11 mouse cellular contexts compared by ENCODE assay signal in the genomic region with DNA sequence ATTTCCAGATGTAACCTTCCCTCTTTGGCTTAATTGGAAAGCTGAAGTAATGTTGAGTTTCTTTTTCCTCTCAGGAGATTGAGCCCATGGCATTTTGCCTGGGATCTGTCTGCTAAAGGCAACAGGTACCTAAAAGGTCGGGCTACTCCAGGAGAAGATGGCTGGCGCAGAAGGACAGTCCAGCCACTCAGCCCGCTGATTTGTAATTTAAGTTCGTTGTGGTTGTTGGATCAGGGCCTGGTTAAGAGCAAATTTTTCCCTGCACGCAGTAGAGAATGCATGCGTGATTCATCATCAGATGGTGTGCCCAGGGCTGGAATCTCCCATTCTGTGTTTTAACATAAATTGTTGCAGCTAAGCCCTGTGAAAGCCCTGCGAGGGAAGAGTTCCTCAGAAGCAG. TPM values are rescaled to one million over a fixed set of nuclear protein-coding genes. Genes with fewer than 3 reads are reported as not detected.
DNase-seq lines count a peak whose midpoint lies in the region; ATAC-seq and TF ChIP-seq lines count a peak whose summit lies in the region.
"Had no signal": no experiment of that assay in that cellular context is flagged by ENCODE, and none has a peak within 500 bp of the region (broad histone marks: within the 10 kb centered on the region; RNA-seq: fewer than 3 reads in every experiment).

No protein-coding gene starts in this region.

- no peak overlapping the region for H3K4me3 ChIP-seq in C2C12 (ENCODE audit: insufficient read depth, poor library complexity, severe bottlenecking)
- no peak overlapping the region for H3K4me3 ChIP-seq in intestine, embryonic 16.5 days (ENCODE audit: low read length)

- no peak for TF ChIP-seq CTCF in C2C12 (IDR thresholded peaks at IDR 0.05; ENCODE audit: control insufficient read depth, insufficient read depth, insufficient read length)

- WGBS in intestine, embryonic 16.5 days: 68% methylated on average over 7 of the region's 7 CpGs

- H3ac ChIP-seq in C2C12 (ENCODE audit: control insufficient read depth, insufficient read length, low read depth): no peak overlapping the region

- peaks cover 33% of the 10 kb centered on the region for H3K79me3 ChIP-seq in C2C12 (ENCODE audit: low read depth)

- peak overlapping the region; percentile 86 for H3K27ac ChIP-seq in intestine, embryonic 16.5 days (ENCODE audit: low read length)

- no peaks in the 10 kb centered on the region for H3K36me3 ChIP-seq in C2C12 (ENCODE audit: control insufficient read depth, insufficient read depth)
- H3K36me3 ChIP-seq in intestine, embryonic 16.5 days (ENCODE audit: control insufficient read depth, insufficient read depth, low read length): no peaks in the 10 kb centered on the region

- H3K27me3 ChIP-seq in C2C12 (ENCODE audit: control insufficient read depth, insufficient read depth, insufficient read length): no peaks in the 10 kb centered on the region
- H3K27me3 ChIP-seq in intestine, embryonic 16.5 days (replicated peaks; ENCODE audit: control insufficient read depth, insufficient read depth, low read length): no peaks in the 10 kb centered on the region

- no peaks in the 10 kb centered on the region for H3K9me3 ChIP-seq in intestine, embryonic 16.5 days (ENCODE audit: control insufficient read depth, low read length)

- H3K9ac ChIP-seq in intestine, embryonic 16.5 days (ENCODE audit: low read depth, low read length): peak overlapping the region; percentile 38; the same call in 1 of the 2 replicates
- H3K9ac ChIP-seq: forebrain, postnatal 0 days had no signal

- H3K4me2 ChIP-seq in intestine, embryonic 16.5 days (ENCODE audit: low read depth, low read length): no peak overlapping the region
- H3K4me2 ChIP-seq: midbrain, embryonic 11.5 days had no signal

- peak; percentile 70 for DNase-seq in adrenal gland, adult 2 months
- DNase-seq in adrenal gland, adult 8-10 months: no peak
- DNase-seq in layer of hippocampus, adult 18-20 months (ENCODE audit: low spot score in 2 of 2): peak; percentile 56 to 62
- DNase-seq in layer of hippocampus, postnatal 10 days (ENCODE audit: low spot score in 2 of 2): no peak
- no peak for DNase-seq in spleen, postnatal 10 days (ENCODE audit: low spot score in 2 of 2)
- no peak for DNase-seq in ovary, postnatal 10 days (ENCODE audit: low spot score)
- DNase-seq: forebrain, postnatal 0 days; lung, adult 18-20 months had no signal

- no peak for ATAC-seq in intestine, embryonic 16.5 days
- ATAC-seq: forebrain, postnatal 0 days had no signal

- peaks cover 74% of the 10 kb centered on the region for H3K79me2 ChIP-seq in C2C12 (ENCODE audit: control insufficient read depth, insufficient read depth)

- H3K4me1 ChIP-seq in intestine, embryonic 16.5 days (ENCODE audit: control insufficient read depth, insufficient read depth, low read length): peaks cover 27% of the 10 kb centered on the region

TF ChIP-seq in C2C12, 6 proteins besides CTCF, POLR2A, EP300 and RAD21:
- TF ChIP-seq MAX (IDR thresholded peaks at IDR 0.05): peak; percentile 39
- peak; percentile 11 for TF ChIP-seq FOSL1 (IDR thresholded peaks at IDR 0.05; ENCODE audit: insufficient read depth, low read length, poor library complexity, severe bottlenecking)
- TF ChIP-seq MYOD1 (IDR thresholded peaks at IDR 0.05; ENCODE audit: control insufficient read depth, insufficient read length, low read depth): no peak
- TF ChIP-seq CEBPB (IDR thresholded peaks at IDR 0.05; ENCODE audit: low read depth): no peak

RNA-seq across cellular contexts. Expression of gene Pptc7, which starts 19.8 kb away (rescaled TPM):
- total RNA-seq in adrenal gland, adult 2 months (2021): 10 to 100 TPM; 52.0 to 63.4 TPM
- polyA plus RNA-seq in adrenal gland, adult 2 months (2012; rRNA removed): 46.3 and 57.5 TPM in 2 replicates
- 10 to 100 TPM; 65.9 to 69.7 (median 68.8) TPM for total RNA-seq in adrenal gland, adult 8-10 months (2022)
- total RNA-seq in layer of hippocampus, adult 18-20 months (2021): 10 to 100 TPM; 44.9 to 47.9 TPM
- 10 to 100 TPM; 26.1 to 27.3 TPM for total RNA-seq in layer of hippocampus, postnatal 10 days (2021)
- 6.3 TPM for polyA plus RNA-seq in C2C12 (2012; fragmentation: generic; extraction: Trizol)
- polyA plus RNA-seq in intestine, embryonic 16.5 days (2015; fragmentation: Nextera tagmentation; extraction: Ambion mirVana): 6.8 and 9.9 TPM in 2 replicates

RNA-seq across cellular contexts. Expression of gene Tctn1, which starts 39.7 kb away (rescaled TPM):
- 10 to 100 TPM; 11.4 to 14.2 TPM for total RNA-seq in adrenal gland, adult 2 months (2021)
- polyA plus RNA-seq in adrenal gland, adult 2 months (2012; rRNA removed): 47.0 and 58.3 TPM in 2 replicates
- 10 to 100 TPM; 14.8 to 34.9 (median 23.1) TPM for total RNA-seq in adrenal gland, adult 8-10 months (2022)
- total RNA-seq in layer of hippocampus, adult 18-20 months (2021): 10 to 100 TPM; 10.9 to 12.0 TPM
- 10 to 100 TPM; 15.0 to 17.3 TPM for total RNA-seq in layer of hippocampus, postnatal 10 days (2021)
- polyA plus RNA-seq in C2C12 (2012; fragmentation: generic; extraction: Trizol): 2.6 TPM
- polyA plus RNA-seq in intestine, embryonic 16.5 days (2015; fragmentation: Nextera tagmentation; extraction: Ambion mirVana): 3.2 and 3.5 TPM in 2 replicates

RNA-seq across cellular contexts. Expression of gene Rad9b, which starts 50.1 kb away (rescaled TPM):
- 1 to 10 TPM; 1.9 to 2.8 TPM for total RNA-seq in adrenal gland, adult 2 months (2021)
- polyA plus RNA-seq in adrenal gland, adult 2 months (2012; rRNA removed): 2.3 and 2.4 TPM in 2 replicates
- total RNA-seq in adrenal gland, adult 8-10 months (2022): 1 to 10 TPM; 2.4 to 5.4 (median 4.5) TPM
- total RNA-seq in layer of hippocampus, adult 18-20 months (2021): 1 to 10 TPM; 3.7 to 3.9 TPM
- total RNA-seq in layer of hippocampus, postnatal 10 days (2021): 1 to 10 TPM; 5.1 to 5.4 TPM
- 0.73 TPM for polyA plus RNA-seq in C2C12 (2012; fragmentation: generic; extraction: Trizol)
- polyA plus RNA-seq in intestine, embryonic 16.5 days (2015; fragmentation: Nextera tagmentation; extraction: Ambion mirVana): 7.4 and 7.6 TPM in 2 replicates

RNA-seq across cellular contexts. Expression of gene Vps29, which starts 50.2 kb away (rescaled TPM):
- total RNA-seq in adrenal gland, adult 2 months (2021): 100 to 1,000 TPM; 128 to 165 TPM
- polyA plus RNA-seq in adrenal gland, adult 2 months (2012; rRNA removed): 13.1 and 18.5 TPM in 2 replicates
- 100 to 1,000 TPM; 147 to 170 (median 156) TPM for total RNA-seq in adrenal gland, adult 8-10 months (2022)
- total RNA-seq in layer of hippocampus, adult 18-20 months (2021): 100 to 1,000 TPM; 163 to 183 TPM
- total RNA-seq in layer of hippocampus, postnatal 10 days (2021): 100 to 1,000 TPM; 213 to 228 TPM
- polyA plus RNA-seq in C2C12 (2012; fragmentation: generic; extraction: Trizol): 148 TPM
- polyA plus RNA-seq in intestine, embryonic 16.5 days (2015; fragmentation: Nextera tagmentation; extraction: Ambion mirVana): 289 and 291 TPM in 2 replicates

Comparison
In these comparisons a context has a peak if more than half of its experiments do, and no peak if none do; other contexts are left out.
1. DNase-seq: peak in adrenal gland, adult 2 months (single experiment) and layer of hippocampus, adult 18-20 months (2 of 2); none in adrenal gland, adult 8-10 months (single experiment), layer of hippocampus, postnatal 10 days (0 of 2), spleen, postnatal 10 days (0 of 2) and ovary, postnatal 10 days (single experiment).